ENCODE assay signal across 24 mouse cellular contexts in genomic region chr2:102771304-102771703, GRCm38 (mm10).
"Had no signal": no experiment of that assay in that cellular context is flagged by ENCODE, and none has a peak within 500 bp of the region (broad histone marks: within the 10 kb centered on the region; RNA-seq: fewer than 3 reads in every experiment).

No protein-coding gene starts in this region.

- H3K4me3 ChIP-seq: heart, adult 2 months; heart, embryonic 13.5 days; heart, embryonic 15.5 days; hindbrain, embryonic 13.5 days; hindbrain, embryonic 15.5 days; kidney, embryonic 15.5 days; limb, embryonic 13.5 days; limb, embryonic 15.5 days; liver, embryonic 12.5 days had no signal

- DNase-seq: gastrocnemius, postnatal 14 days; gastrocnemius, postnatal 36 days; heart, adult 11 months; heart, adult 2 months; heart, postnatal 14 days; heart, postnatal 36 days; kidney, adult 11 months; kidney, adult 2 months; kidney, adult 9 months; kidney, postnatal 14 days; kidney, postnatal 36 days; layer of hippocampus, adult 9-11 months; layer of hippocampus, postnatal 36 days; left cerebral cortex, postnatal 4 days had no signal

- H3K27ac ChIP-seq: heart, adult 2 months; heart, embryonic 13.5 days; heart, embryonic 15.5 days; hindbrain, embryonic 13.5 days; hindbrain, embryonic 15.5 days; hindbrain, postnatal 0 days; kidney, embryonic 15.5 days; kidney, postnatal 0 days; limb, embryonic 13.5 days; limb, embryonic 15.5 days; liver, embryonic 12.5 days had no signal
